Mouse (Mus musculus) kidney, embryonic 14.5 days (tissue): Measurements from ENCODE around the gene Tas2r119. TPM values are rescaled to one million over a fixed set of nuclear protein-coding genes. Genes with fewer than 3 reads are reported as not detected.

Experiments used
- ATAC-seq: fragments of 200-750 bp; cut with Nextera tagmentation; 2 replicates; pipeline ENCODE4 v1.8.0; 2017; ENCODE audit warnings: moderate number of reproducible peaks, mild to moderate bottlenecking, moderate TSS enrichment, moderate library complexity; ENCODE audit not compliant: low FRiP score, low TSS enrichment
- H3K27ac ChIP-seq: fragments of 300-500 bp; sonication (generic); 2 replicates; pipeline ENCODE4 v1.5.1; 2014; ENCODE audit warnings: low read depth, mild to moderate bottlenecking, low read length, moderate library complexity, mixed read lengths
- H3K27me3 ChIP-seq: fragments of 300-500 bp; sonication (generic); 2 replicates; pipeline ENCODE4 v1.6.1; 2014; ENCODE audit warnings: mild to moderate bottlenecking, low read length; ENCODE audit not compliant: control insufficient read depth, insufficient read depth
- H3K36me3 ChIP-seq: fragments of 300-500 bp; sonication (generic); 2 replicates; pipeline ENCODE4 v1.6.1; 2014; ENCODE audit warnings: low read length, mixed read lengths; ENCODE audit not compliant: control insufficient read depth, insufficient read depth
- H3K4me1 ChIP-seq: fragments of 300-500 bp; sonication (generic); 2 replicates; pipeline ENCODE4 v1.6.1; 2014; ENCODE audit warnings: low read length, mixed read lengths; ENCODE audit not compliant: control insufficient read depth, insufficient read depth
- H3K4me2 ChIP-seq: fragments of 300-500 bp; sonication (generic); replicated peaks from 2 replicates; pipeline ENCODE4 v1.6.1; 2014; ENCODE audit warnings: low read depth, mild to moderate bottlenecking, low read length
- H3K4me3 ChIP-seq: fragments of 300-500 bp; sonication (generic); 2 replicates; pipeline ENCODE4 v1.5.1; 2014; ENCODE audit warnings: mild to moderate bottlenecking, low read length
- H3K9ac ChIP-seq: fragments of 300-500 bp; sonication (generic); 2 replicates; pipeline ENCODE4 v1.6.1; 2014; ENCODE audit warnings: low read depth, mild to moderate bottlenecking, low read length, moderate library complexity
- H3K9me3 ChIP-seq: fragments of 300-500 bp; sonication (generic); 2 replicates; pipeline ENCODE4 v1.6.1; 2016; ENCODE audit warnings: low read length; ENCODE audit not compliant: control insufficient read depth
- WGBS: fragments of 180-500 bp; shearing (Covaris S2); extraction: QIAGEN DNeasy Blood & Tissue Kit; methylation state at CpG from one replicate; pipeline ENCODE4 v1.1.7; 2014; 5-methylcytosine and 5-hydroxymethylcytosine counted together
- polyA plus RNA-seq: library from polyadenylated mRNA; unstranded; fragments of >200 nt; fragmentation: Nextera tagmentation; extraction: Ambion mirVana; gene quantifications from 2 replicates; pipeline ENCODE4 v1.2.1, GENCODE M21; 2014

Tas2r119 gene
- polyA plus RNA-seq, 1 experiment from 2014 or later = not detected

DNA sequence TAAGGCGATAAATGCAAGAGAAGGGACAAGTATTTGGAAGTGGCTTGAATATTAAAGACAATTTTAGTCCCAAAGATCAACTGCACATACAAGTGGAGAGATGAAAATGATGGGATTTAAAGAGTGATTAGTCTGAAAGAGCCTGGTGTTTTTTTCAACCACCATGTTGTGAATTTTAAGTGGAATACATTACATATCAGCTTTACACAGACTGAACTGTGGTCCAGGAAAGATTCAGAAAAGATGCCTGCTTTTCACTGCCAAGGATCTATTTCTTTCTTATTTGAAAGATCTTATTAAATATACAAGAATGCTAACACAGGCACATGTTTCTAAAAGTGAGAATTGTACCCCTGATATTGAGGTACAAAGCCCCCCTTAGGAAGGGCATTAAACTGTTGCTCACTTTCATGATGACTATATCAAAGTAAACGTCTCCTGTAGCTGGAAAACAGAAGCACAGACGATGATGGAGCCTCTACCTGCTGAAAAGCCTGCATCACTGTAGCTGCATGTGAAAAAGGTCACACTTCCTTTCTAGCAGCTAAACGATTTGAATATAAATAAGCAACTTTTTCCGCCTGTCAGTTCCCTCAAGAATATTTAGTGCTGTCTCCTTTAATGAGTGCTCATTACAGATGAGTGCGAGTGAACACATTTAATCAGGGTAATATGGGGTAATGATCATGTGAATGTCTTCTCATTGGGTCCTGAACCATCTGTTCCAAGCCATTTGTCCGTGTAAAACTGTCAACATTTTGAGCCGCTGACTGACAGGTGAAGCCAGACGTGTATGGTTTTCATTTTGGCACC is 4.7 kb upstream of the Tas2r119 start:
- Histone ChIP-seq H3K4me1 (no peaks in the 10 kb centered on the region), H3K36me3 (no peaks in the 10 kb centered on the region), H3K4me2 (no peak overlapping the region), H3K27ac (no peak overlapping the region), H3K9ac (no peak overlapping the region), H3K9me3 (no peaks in the 10 kb centered on the region), H3K27me3 (no peaks in the 10 kb centered on the region), H3K4me3 (no peak overlapping the region)
- no peak for ATAC-seq
- WGBS = 74% methylated on average over 9 of the region's 9 CpGs

DNA sequence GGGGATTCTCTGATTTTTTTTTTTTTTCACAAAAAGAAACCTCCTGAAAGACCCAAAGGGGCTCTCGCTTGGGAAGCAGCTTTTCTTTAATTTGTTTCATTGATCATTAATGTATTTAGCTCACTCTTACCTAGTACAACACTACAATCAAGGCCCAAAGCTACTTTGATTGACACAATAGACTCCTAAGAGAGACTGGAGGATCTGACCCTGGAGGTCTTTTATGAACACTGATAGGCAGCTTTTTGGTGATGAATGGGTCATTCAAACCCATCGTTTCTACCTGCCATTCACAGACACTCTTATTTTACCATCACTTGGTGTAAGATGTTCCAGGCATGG is 4.1 kb upstream of the Tas2r119 start:
- H3K4me2 ChIP-seq = no peak overlapping the region
- no peaks in the 10 kb centered on the region for H3K4me1 ChIP-seq
- H3K9me3 ChIP-seq = no peaks in the 10 kb centered on the region
- no peaks in the 10 kb centered on the region for H3K27me3 ChIP-seq
- WGBS = 91% methylated on average over 2 of the region's 2 CpGs
- no peak overlapping the region for H3K27ac ChIP-seq
- no peaks in the 10 kb centered on the region for H3K36me3 ChIP-seq
- ATAC-seq = no peak
- H3K9ac ChIP-seq = no peak overlapping the region
- H3K4me3 ChIP-seq = no peak overlapping the region

DNA sequence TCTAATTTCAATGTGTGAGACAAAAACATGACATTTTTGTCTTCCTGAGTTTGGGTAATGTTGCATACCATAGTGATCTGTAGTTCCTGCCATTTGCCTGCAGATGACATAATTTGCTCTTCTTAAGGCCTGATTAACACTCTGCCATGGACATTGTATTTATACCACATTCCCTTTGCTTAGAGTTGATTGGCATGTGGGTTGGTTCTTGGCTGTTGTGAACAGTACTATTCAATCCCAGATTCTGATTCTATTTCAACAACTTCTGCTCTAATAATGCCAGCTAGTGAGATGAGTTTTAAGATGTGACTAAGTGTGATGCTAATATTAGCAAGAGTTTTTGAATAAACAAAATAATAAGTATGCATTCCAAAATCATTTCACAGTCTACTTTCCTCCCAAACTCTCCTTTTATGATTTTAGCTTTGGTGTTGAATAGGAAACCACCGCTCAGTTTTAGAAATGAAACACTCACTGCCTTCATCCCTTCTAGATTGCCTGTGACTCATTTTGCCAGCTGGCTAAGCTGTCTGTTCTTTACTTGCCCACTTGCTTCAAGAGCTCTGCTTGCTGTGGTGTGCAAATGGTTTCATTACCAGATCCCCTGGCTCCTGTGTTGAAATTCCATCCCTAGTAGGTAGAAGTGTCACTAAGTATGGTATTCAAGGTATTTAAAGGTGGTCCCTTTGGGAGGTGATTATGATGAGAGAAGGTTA is 3.1 kb downstream of the Tas2r119 start:
- Histone ChIP-seq H3K4me1 (no peaks in the 10 kb centered on the region), H3K27me3 (no peaks in the 10 kb centered on the region), H3K4me3 (no peak overlapping the region), H3K4me2 (no peak overlapping the region), H3K36me3 (no peaks in the 10 kb centered on the region), H3K9ac (no peak overlapping the region), H3K27ac (no peak overlapping the region), H3K9me3 (no peaks in the 10 kb centered on the region)
- no peak for ATAC-seq
- WGBS = 97% methylated on average over 1 of the region's 1 CpGs

DNA sequence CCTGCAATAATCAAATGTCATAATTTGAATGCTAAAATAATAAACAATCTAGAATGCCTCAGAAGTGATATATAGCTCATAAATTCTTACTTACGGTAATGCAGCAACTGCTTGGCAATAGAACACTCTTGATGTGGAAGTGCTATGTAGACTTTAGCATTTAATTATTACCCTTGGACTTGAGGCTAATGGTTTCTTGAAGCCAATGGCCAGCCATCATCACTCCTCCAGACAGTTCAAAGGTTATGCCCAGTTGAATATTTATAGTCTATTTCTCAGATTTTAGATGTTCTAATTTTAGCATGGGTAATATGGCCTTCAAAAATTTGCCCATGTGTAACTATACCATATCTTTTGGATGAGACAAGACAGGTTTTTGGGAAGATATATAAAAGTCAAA is 4.9 kb downstream of the Tas2r119 start:
- Histone ChIP-seq H3K27ac (no peak overlapping the region), H3K4me1 (no peaks in the 10 kb centered on the region), H3K9ac (no peak overlapping the region), H3K4me2 (no peak overlapping the region), H3K36me3 (no peaks in the 10 kb centered on the region), H3K4me3 (no peak overlapping the region), H3K9me3 (no peaks in the 10 kb centered on the region), H3K27me3 (no peaks in the 10 kb centered on the region)
- ATAC-seq = no peak
- WGBS = 79% methylated on average over 1 of the region's 1 CpGs

DNA sequence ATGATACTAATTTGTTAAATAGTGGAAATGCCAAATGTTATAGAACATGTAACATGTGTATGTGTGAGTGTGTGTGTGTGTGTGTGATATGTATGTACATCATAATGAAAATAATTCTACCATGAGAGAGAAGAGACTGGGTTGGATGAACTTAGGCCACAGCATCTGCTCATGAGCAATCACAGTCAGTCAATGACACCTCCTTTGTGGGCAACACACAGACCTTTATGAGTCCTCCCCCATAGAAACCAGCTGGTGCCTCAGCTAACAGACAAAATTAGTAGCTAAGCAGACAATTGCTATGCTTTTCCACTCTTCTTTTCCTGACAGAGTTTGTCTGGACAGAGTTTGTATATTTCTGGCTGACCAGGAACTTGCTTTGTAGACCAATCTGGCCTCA is 7.9 kb downstream of the Tas2r119 start:
- H3K9ac ChIP-seq = no peak overlapping the region
- no peak overlapping the region for H3K4me2 ChIP-seq
- no peak overlapping the region for H3K27ac ChIP-seq
- ATAC-seq = no peak
- H3K4me1 ChIP-seq = no peaks in the 10 kb centered on the region
- no peaks in the 10 kb centered on the region for H3K36me3 ChIP-seq
- no peaks in the 10 kb centered on the region for H3K27me3 ChIP-seq
- H3K4me3 ChIP-seq = no peak overlapping the region
- no peaks in the 10 kb centered on the region for H3K9me3 ChIP-seq

DNA sequence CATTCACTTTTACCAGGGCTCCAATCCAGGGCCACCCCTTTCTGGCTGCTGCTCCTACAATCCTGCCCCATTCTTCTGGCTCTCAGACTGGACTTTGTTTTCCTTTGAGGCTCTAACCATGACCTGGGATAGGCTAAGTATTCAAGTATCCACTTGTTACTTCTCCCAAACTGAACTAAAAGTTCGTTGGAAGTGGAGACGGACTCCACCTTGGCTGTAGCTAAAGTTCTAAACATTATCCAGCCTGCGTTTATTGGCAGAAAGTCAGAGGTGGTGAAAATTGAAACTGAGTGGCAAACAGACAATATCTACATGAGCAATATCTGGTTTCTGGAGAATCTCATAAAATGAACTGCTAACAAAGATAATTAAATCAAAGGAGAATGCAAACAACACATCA is 12.8 kb downstream of the Tas2r119 start:
- no peaks in the 10 kb centered on the region for H3K9me3 ChIP-seq
- H3K27ac ChIP-seq = no peak overlapping the region
- no peak overlapping the region for H3K4me3 ChIP-seq
- H3K36me3 ChIP-seq = no peaks in the 10 kb centered on the region
- 70% methylated on average over 3 of the region's 3 CpGs for WGBS
- no peak overlapping the region for H3K4me2 ChIP-seq
- H3K27me3 ChIP-seq = no peaks in the 10 kb centered on the region
- H3K4me1 ChIP-seq = no peaks in the 10 kb centered on the region
- H3K9ac ChIP-seq = no peak overlapping the region
- ATAC-seq = no peak

DNA sequence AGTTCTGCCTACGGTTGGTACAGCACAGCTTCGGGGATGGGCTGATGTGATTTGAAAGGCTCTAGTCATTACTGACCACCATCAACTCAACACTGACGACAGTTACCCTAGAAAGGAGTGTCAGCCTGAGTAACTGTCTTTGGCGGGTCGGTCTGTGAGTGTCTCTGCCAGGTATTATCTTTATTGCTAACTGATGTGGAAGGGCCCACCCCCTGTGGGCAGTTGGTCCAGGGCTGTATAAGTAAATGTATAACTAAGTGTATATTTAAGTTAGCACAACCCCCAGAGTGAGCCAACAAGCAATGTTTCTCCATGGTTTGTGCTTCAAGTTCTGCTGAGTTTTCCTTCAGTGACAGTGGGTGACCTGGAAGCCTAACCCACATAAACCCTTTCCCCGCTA is 13.3 kb downstream of the Tas2r119 start:
- Histone ChIP-seq H3K9ac (no peak overlapping the region), H3K9me3 (no peaks in the 10 kb centered on the region), H3K27me3 (no peaks in the 10 kb centered on the region), H3K4me3 (no peak overlapping the region), H3K36me3 (no peaks in the 10 kb centered on the region), H3K4me2 (no peak overlapping the region), H3K27ac (no peak overlapping the region), H3K4me1 (no peaks in the 10 kb centered on the region)
- 74% methylated on average over 6 of the region's 6 CpGs for WGBS
- ATAC-seq = no peak

DNA sequence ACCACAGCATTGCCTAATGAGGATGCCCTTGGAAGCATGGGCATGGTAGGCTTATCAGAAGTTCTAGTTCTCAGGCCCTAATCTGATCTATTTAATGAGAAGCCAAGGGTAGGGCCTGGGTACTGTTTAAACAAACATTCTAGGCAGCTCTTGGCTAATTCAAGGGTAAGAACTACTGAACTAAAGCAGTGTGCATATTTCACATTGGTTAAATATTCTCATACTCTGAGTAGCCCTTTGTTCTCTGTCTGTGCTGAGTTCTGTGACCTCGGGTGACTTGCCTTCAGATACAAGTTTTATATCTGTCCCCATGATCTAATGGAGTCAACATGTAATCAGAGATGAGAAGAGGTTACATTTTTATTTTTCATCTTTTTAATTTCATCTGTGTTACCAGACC is 15.9 kb downstream of the Tas2r119 start:
- ATAC-seq = 0 out of 2 replicates have a peak, but pooled peaks have one; percentile 28
- no peak overlapping the region for H3K4me3 ChIP-seq
- H3K4me2 ChIP-seq = no peak overlapping the region
- H3K36me3 ChIP-seq = no peaks in the 10 kb centered on the region
- 49% methylated on average over 1 of the region's 1 CpGs for WGBS
- no peaks in the 10 kb centered on the region for H3K4me1 ChIP-seq
- H3K9me3 ChIP-seq = no peaks in the 10 kb centered on the region
- no peaks in the 10 kb centered on the region for H3K27me3 ChIP-seq
- H3K9ac ChIP-seq = no peak overlapping the region
- no peak overlapping the region for H3K27ac ChIP-seq

DNA sequence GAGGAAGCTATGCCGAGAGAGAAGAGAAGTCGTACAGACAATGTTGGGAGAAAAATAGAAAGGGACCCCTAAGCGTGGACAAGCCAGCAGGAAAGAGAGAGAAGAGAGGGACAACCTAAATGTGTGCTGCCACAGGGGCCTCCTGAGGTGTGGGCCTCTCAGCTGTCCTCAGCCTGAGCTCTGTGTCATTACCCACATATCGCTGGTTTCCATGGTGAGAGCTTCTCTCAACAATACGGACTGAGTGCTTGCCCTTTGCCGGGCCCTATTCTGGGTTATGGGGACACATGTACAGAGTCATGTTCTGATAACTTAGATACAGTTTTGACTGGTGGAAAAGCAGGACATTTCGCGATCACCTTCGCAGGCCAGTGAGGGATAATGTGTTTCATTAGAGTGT is 21.0 kb downstream of the Tas2r119 start:
- Histone ChIP-seq H3K27me3 (no peaks in the 10 kb centered on the region), H3K9me3 (no peaks in the 10 kb centered on the region; the same call in 1 of the 2 replicates), H3K4me3 (no peak overlapping the region), H3K9ac (no peak overlapping the region), H3K4me1 (no peaks in the 10 kb centered on the region), H3K27ac (no peak overlapping the region), H3K36me3 (no peaks in the 10 kb centered on the region), H3K4me2 (no peak overlapping the region)
- WGBS = 90% methylated on average over 9 of the region's 9 CpGs
- ATAC-seq = no peak
